Mouse (Mus musculus) intestine, postnatal 0 days (tissue): ENCODE measurements around the gene Gm45208. TPM values are rescaled to one million over a fixed set of nuclear protein-coding genes. Genes with fewer than 3 reads are reported as not detected.
A peak's percentile ranks its signal among the peaks of the same experiment; 100 is the strongest.

Experiments
- ATAC-seq: fragments of 200-750 bp; cut with Nextera tagmentation; 2 replicates; pipeline ENCODE4 v1.8.0; 2017; ENCODE audit warnings: mild to moderate bottlenecking, moderate TSS enrichment, moderate library complexity
- H3K27ac ChIP-seq: fragments of 300-500 bp; sonication (generic); 2 replicates; pipeline ENCODE4 v1.5.1; 2014; ENCODE audit warnings: mild to moderate bottlenecking, low read depth, low read length, moderate library complexity
- H3K27me3 ChIP-seq: fragments of 300-500 bp; sonication (generic); replicated peaks from 2 replicates; pipeline ENCODE4 v1.6.1; 2014; ENCODE audit warnings: low read length, mixed read lengths; ENCODE audit not compliant: control insufficient read depth, insufficient read depth
- H3K36me3 ChIP-seq: fragments of 300-500 bp; sonication (generic); 2 replicates; pipeline ENCODE4 v1.6.1; 2014; ENCODE audit warnings: mild to moderate bottlenecking, moderate library complexity; ENCODE audit not compliant: control insufficient read depth, insufficient read depth
- H3K4me1 ChIP-seq: fragments of 300-500 bp; sonication (generic); replicated peaks from 2 replicates; pipeline ENCODE4 v1.6.1; 2014; ENCODE audit warnings: antibody characterized with exemption, low read length, mixed read lengths; ENCODE audit not compliant: control insufficient read depth, insufficient read depth
- H3K4me2 ChIP-seq: fragments of 300-500 bp; sonication (generic); replicated peaks from 2 replicates; pipeline ENCODE4 v1.6.1; 2014; ENCODE audit warnings: low read depth, mild to moderate bottlenecking, moderate library complexity
- H3K4me3 ChIP-seq: fragments of 300-500 bp; sonication (generic); 2 replicates; pipeline ENCODE4 v1.5.1; 2014; ENCODE audit warnings: low read depth, low read length
- H3K9ac ChIP-seq: fragments of 300-500 bp; sonication (generic); 2 replicates; pipeline ENCODE4 v1.6.1; 2014; ENCODE audit warnings: mild to moderate bottlenecking, low read depth, low read length
- H3K9me3 ChIP-seq: fragments of 300-500 bp; sonication (generic); 2 replicates; pipeline ENCODE4 v1.6.1; 2016; ENCODE audit warnings: mixed run types; ENCODE audit not compliant: control insufficient read depth
- CTCF ChIP-seq: sonication (generic); IDR thresholded peaks from 2 replicates; pipeline ENCODE4 v1.5.1; 2016; ENCODE audit warnings: low read depth, mild to moderate bottlenecking, control low read depth, antibody characterized with exemption, moderate library complexity
- WGBS: fragments of 180-500 bp; shearing (Covaris S2); extraction: QIAGEN DNeasy Blood & Tissue Kit; methylation state at CpG from one replicate; pipeline ENCODE4 v1.1.7; 2014; 5-methylcytosine and 5-hydroxymethylcytosine counted together
- polyA plus RNA-seq: library from polyadenylated mRNA; unstranded; fragments of >200 nt; fragmentation: Nextera tagmentation; extraction: Ambion mirVana; gene quantifications from 2 replicates; pipeline ENCODE4 v1.2.1, GENCODE M21; 2015

Gm45208 gene
- polyA plus RNA-seq, 1 experiment from 2014 or later = not detected

- Histone ChIP-seq H3K27ac (no peak overlapping the region), H3K27me3 (no peaks in the 10 kb centered on the region), H3K4me1 (no peaks in the 10 kb centered on the region), H3K4me3 (peak overlapping the region; percentile 18), H3K4me2 (peak overlapping the region; percentile 62), H3K9me3 (no peaks in the 10 kb centered on the region), H3K36me3 (no peaks in the 10 kb centered on the region), H3K9ac (no peak overlapping the region)
- TF ChIP-seq CTCF = peak; percentile 85
- peak; percentile 92 for ATAC-seq
- WGBS = 19% methylated on average over 27 of the region's 27 CpGs
Observed at GRCm38 (mm10) chrX:7679405-7680056, 42.5 kb upstream of the Gm45208 start.

DNA sequence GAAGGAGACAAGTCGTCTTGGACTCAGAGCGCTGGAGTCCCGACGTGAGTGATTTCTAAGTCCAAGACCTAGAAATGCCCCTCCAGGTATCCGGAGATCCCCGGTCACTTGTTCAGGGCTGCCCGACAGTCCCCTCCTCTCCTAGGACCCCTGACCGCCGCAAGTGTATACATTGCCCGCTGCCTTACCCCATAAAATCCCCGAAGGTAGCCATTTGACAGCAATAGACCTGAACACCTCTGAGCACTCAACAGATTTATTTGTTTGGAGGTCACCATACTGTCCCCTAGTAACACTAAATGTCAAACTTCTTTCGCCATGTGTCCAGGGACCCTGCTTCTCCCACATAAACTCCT is 42.0 kb upstream of the Gm45208 start:
- no peak overlapping the region for H3K9ac ChIP-seq
- H3K27me3 ChIP-seq = no peaks in the 10 kb centered on the region
- H3K27ac ChIP-seq = no peak overlapping the region
- no peaks in the 10 kb centered on the region for H3K36me3 ChIP-seq
- no peak for ATAC-seq
- 26% methylated on average over 12 of the region's 12 CpGs for WGBS
- no peak for TF ChIP-seq CTCF
- peak overlapping the region; percentile 18 for H3K4me3 ChIP-seq
- peak overlapping the region; percentile 62 for H3K4me2 ChIP-seq
- no peaks in the 10 kb centered on the region for H3K9me3 ChIP-seq
- H3K4me1 ChIP-seq = no peaks in the 10 kb centered on the region

GRCm38 (mm10) chrX:7680864-7681263 is 41.2 kb upstream of the Gm45208 start, which contains the start of gene Magix:
Magix (minus strand) TSS chrX:7681251.
- no peak for ATAC-seq
- TF ChIP-seq CTCF = no peak
- 62% methylated on average over 14 of the region's 14 CpGs for WGBS
- no peak within 1 kb of the TSS for H3K9ac ChIP-seq
- peak within 1 kb of the TSS; percentile 15; the same call in 1 of the 2 replicates for H3K27ac ChIP-seq
- H3K4me3 ChIP-seq = peak within 1 kb of the TSS; percentile 18
- no peaks in the 10 kb centered on the region for H3K27me3 ChIP-seq
- H3K4me2 ChIP-seq = peak within 1 kb of the TSS; percentile 62
- H3K9me3 ChIP-seq = no peaks in the 10 kb centered on the region
- H3K36me3 ChIP-seq = no peaks in the 10 kb centered on the region
- H3K4me1 ChIP-seq = no peaks in the 10 kb centered on the region

- Histone ChIP-seq H3K9me3 (no peaks in the 10 kb centered on the region), H3K27me3 (no peaks in the 10 kb centered on the region), H3K36me3 (no peaks in the 10 kb centered on the region), H3K9ac (no peak overlapping the region), H3K4me2 (no peak overlapping the region), H3K4me3 (no peak overlapping the region), H3K27ac (no peak overlapping the region), H3K4me1 (no peaks in the 10 kb centered on the region)
- 86% methylated on average over 2 of the region's 2 CpGs for WGBS
- TF ChIP-seq CTCF = no peak
- ATAC-seq = no peak
Observed at GRCm38 (mm10) chrX:7688321-7688720, 33.7 kb upstream of the Gm45208 start.

DNA sequence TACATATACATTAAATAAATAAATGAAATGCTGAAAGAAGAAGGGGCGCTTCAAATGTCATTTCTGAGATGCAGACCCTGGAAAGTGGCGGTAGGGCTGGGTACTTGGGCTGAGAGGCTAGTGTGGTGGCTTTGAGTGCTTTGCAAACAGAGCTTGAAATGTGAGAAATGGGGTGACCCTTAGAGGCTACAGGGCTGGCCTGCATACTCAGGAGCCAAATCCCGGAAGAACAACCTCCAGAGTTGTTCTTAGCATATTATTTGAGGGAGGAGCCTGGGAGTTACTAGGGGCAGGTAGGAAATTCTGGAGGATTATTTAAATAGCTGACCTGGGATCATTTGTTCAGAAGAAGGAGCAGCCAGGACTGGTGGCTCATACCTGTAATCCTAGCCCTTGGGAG is 31.6 kb upstream of the Gm45208 start:
- H3K36me3 ChIP-seq = no peaks in the 10 kb centered on the region
- H3K27me3 ChIP-seq = no peaks in the 10 kb centered on the region
- whole genome bisulfite sequencing = 59% methylated on average over 3 of the region's 3 CpGs
- H3K4me1 ChIP-seq = no peaks in the 10 kb centered on the region
- no peak for TF ChIP-seq CTCF
- H3K9ac ChIP-seq = no peak overlapping the region
- no peak overlapping the region for H3K4me3 ChIP-seq
- H3K27ac ChIP-seq = no peak overlapping the region
- ATAC-seq = no peak
- no peaks in the 10 kb centered on the region for H3K9me3 ChIP-seq
- no peak overlapping the region for H3K4me2 ChIP-seq

DNA sequence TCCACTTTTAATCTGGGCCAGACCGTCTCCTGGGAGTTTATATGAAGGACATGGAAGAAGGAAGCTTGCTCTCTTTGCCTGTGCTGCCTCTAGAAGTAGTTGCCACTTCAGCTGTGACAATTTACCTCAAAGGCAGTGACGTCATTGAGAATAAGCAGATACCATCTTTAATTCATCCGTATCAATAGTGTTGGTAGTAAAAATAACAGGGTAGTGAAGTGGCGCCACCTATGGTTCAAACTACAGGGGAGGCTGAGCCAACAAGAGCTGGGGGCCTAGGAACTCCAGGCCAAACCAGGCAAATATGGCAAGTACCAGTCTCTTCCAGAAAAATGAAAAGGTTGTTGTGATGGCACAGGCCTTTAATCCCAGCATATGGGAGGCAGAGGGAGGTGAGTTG is 29.2 kb upstream of the Gm45208 start:
- H3K36me3 ChIP-seq = no peaks in the 10 kb centered on the region
- no peak overlapping the region for H3K4me2 ChIP-seq
- H3K4me3 ChIP-seq = no peak overlapping the region
- TF ChIP-seq CTCF = peak; percentile 70
- H3K27ac ChIP-seq = no peak overlapping the region
- no peak overlapping the region for H3K9ac ChIP-seq
- ATAC-seq = no peak
- H3K4me1 ChIP-seq = no peaks in the 10 kb centered on the region
- H3K9me3 ChIP-seq = no peaks in the 10 kb centered on the region
- H3K27me3 ChIP-seq = no peaks in the 10 kb centered on the region
- 29% methylated on average over 4 of the region's 4 CpGs for WGBS
